Mouse (Mus musculus) CD4-positive, CD25-positive, alpha-beta regulatory T cell, adult 9 weeks (primary cell): ENCODE results near the gene Gm42421. TPM values are rescaled to one million over a fixed set of nuclear protein-coding genes. Genes with fewer than 3 reads are reported as not detected.

ENCODE experiments used
- polyA plus RNA-seq: library from polyadenylated mRNA; unstranded; fragments of 100-300 nt; shearing (Covaris generic); gene quantifications from one replicate; pipeline ENCODE4 v1.2.1, GENCODE M21; 2017

The Gm42421 gene
- 1.9 TPM for polyA plus RNA-seq

GRCm38 (mm10) chr5:143927875-143928274, at the start of gene Gm42421:
Gene Gm42421 (plus strand): TSS chr5:143928175.

GRCm38 (mm10) chr5:143897635-143898330, 30.2 kb upstream of the Gm42421 start, which contains the start of gene Ankrd61:
Gene Ankrd61 (minus strand): TSS chr5:143897685.

GRCm38 (mm10) chr5:143909417-143910400, 18.3 kb upstream of the Gm42421 start, which contains the start of the genes Aimp2 and Pms2:
Gene Aimp2 (minus strand): TSS chr5:143909847.
Gene Pms2 (plus strand): TSS chr5:143909964.

GRCm38 (mm10) chr5:143932831-143933230, 4.9 kb downstream of the Gm42421 start, which contains the start of gene Rsph10b:
Gene Rsph10b (plus strand): TSS chr5:143933035.

Other genes with a start within 250 kb of the Gm42421 start
- gene Usp42, start 195.9 kb upstream of the Gm42421 start, polyA plus RNA-seq, result 14.1 TPM
- gene Eif2ak1, start 110.4 kb upstream of the Gm42421 start, polyA plus RNA-seq, result 51.8 TPM
- 0.32 TPM for gene Ankrd61, start 30.5 kb upstream of the Gm42421 start, polyA plus RNA-seq
- 72.1 TPM for gene Aimp2, start 18.3 kb upstream of the Gm42421 start, polyA plus RNA-seq
- gene Pms2, start 18.2 kb upstream of the Gm42421 start, polyA plus RNA-seq, result 45.7 TPM
- gene Rsph10b, start 4.9 kb downstream of the Gm42421 start, polyA plus RNA-seq, result 0.93 TPM
- 35.9 TPM for gene Ccz1, start 86.7 kb downstream of the Gm42421 start, polyA plus RNA-seq
- not detected for gene Ocm, start 98.5 kb downstream of the Gm42421 start, polyA plus RNA-seq
- 3.6 TPM for gene Lmtk2, start 172.3 kb downstream of the Gm42421 start, polyA plus RNA-seq